Mouse (Mus musculus): ENCODE data around the gene Srgn.

DNA sequence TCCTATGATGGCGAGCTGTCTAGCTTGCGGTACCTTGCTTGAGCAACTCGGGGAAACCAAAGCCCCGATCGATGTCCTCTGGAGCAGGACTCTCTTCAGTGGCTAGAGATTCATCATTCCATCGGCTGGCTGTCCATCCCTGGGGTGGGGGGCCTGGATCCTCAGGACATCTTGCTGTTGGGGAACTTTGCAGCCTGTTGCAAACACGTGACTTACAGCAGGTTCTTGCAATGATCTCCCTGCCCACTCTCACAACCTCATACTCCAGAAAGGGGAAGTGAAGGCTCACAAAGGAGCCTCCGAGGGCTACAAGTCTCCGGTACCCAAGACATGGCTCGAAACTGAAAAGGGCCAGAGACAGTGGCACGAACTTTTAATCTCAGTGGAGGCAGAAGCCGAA is 14.2 kb upstream of the Srgn start:
- no peak for TF ChIP-seq CTCF (IDR thresholded peaks at IDR 0.05; ENCODE audit: borderline replicate concordance, control insufficient read depth, extremely low read depth, insufficient read depth, low read length, poor library complexity)
- no peak for TF ChIP-seq POLR2A (IDR thresholded peaks at IDR 0.05; ENCODE audit: control insufficient read depth, extremely low read depth, insufficient read depth, low read length, poor library complexity)

Measured in thymus, adult 2 months (tissue).